Mouse (Mus musculus): ENCODE data around the gene Il17ra. TPM values are rescaled to one million over a fixed set of nuclear protein-coding genes. Genes with fewer than 3 reads are reported as not detected.

The Il17ra gene
- polyA plus RNA-seq, 1 experiment, result 198 TPM

- Histone ChIP-seq H3K36me3 (ENCODE audit: control insufficient read depth, insufficient read depth, low read length) (no peaks in the 10 kb centered on the region), H3K4me3 (ENCODE audit: control insufficient read depth, insufficient read depth, low read length) (peak overlapping the region; percentile 40), H3K4me1 (replicated peaks; ENCODE audit: control insufficient read depth, insufficient read depth, low read length) (peaks cover 41% of the 10 kb centered on the region), H3K27me3 (ENCODE audit: control insufficient read depth, insufficient read depth, low read length) (peaks cover 28% of the 10 kb centered on the region), H3K27ac (ENCODE audit: control insufficient read depth, insufficient read depth, low read length) (no peak overlapping the region)
- 2% methylated on average over 93 of the region's 95 CpGs for WGBS
- DNase-seq, result no peak
- TF ChIP-seq CTCF (IDR thresholded peaks at IDR 0.05; ENCODE audit: borderline replicate concordance, control insufficient read depth, extremely low read depth, insufficient read depth, low read length, poor library complexity), result no peak
- no peak for TF ChIP-seq POLR2A (IDR thresholded peaks at IDR 0.05; ENCODE audit: control insufficient read depth, extremely low read depth, insufficient read depth, low read length, poor library complexity)
These were observed 29.7 kb downstream of the Il17ra start for GRCm38 (mm10) chr6:120492499-120493373.

GRCm38 (mm10) chr6:120493374-120494181 is 30.5 kb downstream of the Il17ra start, which contains the start of gene Tmem121b:
Tmem121b (minus strand) TSS chr6:120493807.
- TF ChIP-seq CTCF (IDR thresholded peaks at IDR 0.05; ENCODE audit: borderline replicate concordance, control insufficient read depth, extremely low read depth, insufficient read depth, low read length, poor library complexity), result 0 out of 2 replicates have a peak, but pooled peaks have one; percentile 34
- TF ChIP-seq POLR2A (IDR thresholded peaks at IDR 0.05; ENCODE audit: control insufficient read depth, extremely low read depth, insufficient read depth, low read length, poor library complexity), result no peak
- DNase-seq, result no peak
- 3% methylated on average over 72 of the region's 84 CpGs for WGBS
- Histone ChIP-seq H3K27me3 (ENCODE audit: control insufficient read depth, insufficient read depth, low read length) (peaks cover 28% of the 10 kb centered on the region), H3K36me3 (ENCODE audit: control insufficient read depth, insufficient read depth, low read length) (no peaks in the 10 kb centered on the region), H3K4me3 (ENCODE audit: control insufficient read depth, insufficient read depth, low read length) (peak within 1 kb of the TSS; percentile 40), H3K27ac (ENCODE audit: control insufficient read depth, insufficient read depth, low read length) (no peak within 1 kb of the TSS), H3K4me1 (replicated peaks; ENCODE audit: control insufficient read depth, insufficient read depth, low read length) (peaks cover 38% of the 10 kb centered on the region)

GRCm38 (mm10) chr6:120496544-120496943 is 33.5 kb downstream of the Il17ra start:
- no peak overlapping the region for H3K27ac ChIP-seq (ENCODE audit: control insufficient read depth, insufficient read depth, low read length)
- no peak for DNase-seq
- peaks cover 25% of the 10 kb centered on the region for H3K4me1 ChIP-seq (replicated peaks; ENCODE audit: control insufficient read depth, insufficient read depth, low read length)
- no peak overlapping the region for H3K4me3 ChIP-seq (ENCODE audit: control insufficient read depth, insufficient read depth, low read length)
- H3K27me3 ChIP-seq (ENCODE audit: control insufficient read depth, insufficient read depth, low read length), result peaks cover 28% of the 10 kb centered on the region
- no peak for TF ChIP-seq CTCF (IDR thresholded peaks at IDR 0.05; ENCODE audit: borderline replicate concordance, control insufficient read depth, extremely low read depth, insufficient read depth, low read length, poor library complexity)
- TF ChIP-seq POLR2A (IDR thresholded peaks at IDR 0.05; ENCODE audit: control insufficient read depth, extremely low read depth, insufficient read depth, low read length, poor library complexity), result no peak
- H3K36me3 ChIP-seq (ENCODE audit: control insufficient read depth, insufficient read depth, low read length), result no peaks in the 10 kb centered on the region
- WGBS, result 89% methylated on average over 3 of the region's 3 CpGs

GRCm38 (mm10) chr6:120504051-120504450 is 41.0 kb downstream of the Il17ra start:
- 67% methylated on average over 3 of the region's 3 CpGs for WGBS
- Histone ChIP-seq H3K4me1 (replicated peaks; ENCODE audit: control insufficient read depth, insufficient read depth, low read length) (no peaks in the 10 kb centered on the region), H3K36me3 (ENCODE audit: control insufficient read depth, insufficient read depth, low read length) (peaks cover 7% of the 10 kb centered on the region), H3K27ac (ENCODE audit: control insufficient read depth, insufficient read depth, low read length) (no peak overlapping the region), H3K27me3 (ENCODE audit: control insufficient read depth, insufficient read depth, low read length) (no peaks in the 10 kb centered on the region), H3K4me3 (ENCODE audit: control insufficient read depth, insufficient read depth, low read length) (no peak overlapping the region)
- TF ChIP-seq POLR2A (IDR thresholded peaks at IDR 0.05; ENCODE audit: control insufficient read depth, extremely low read depth, insufficient read depth, low read length, poor library complexity), result no peak
- TF ChIP-seq CTCF (IDR thresholded peaks at IDR 0.05; ENCODE audit: borderline replicate concordance, control insufficient read depth, extremely low read depth, insufficient read depth, low read length, poor library complexity), result no peak
- no peak for DNase-seq

DNA sequence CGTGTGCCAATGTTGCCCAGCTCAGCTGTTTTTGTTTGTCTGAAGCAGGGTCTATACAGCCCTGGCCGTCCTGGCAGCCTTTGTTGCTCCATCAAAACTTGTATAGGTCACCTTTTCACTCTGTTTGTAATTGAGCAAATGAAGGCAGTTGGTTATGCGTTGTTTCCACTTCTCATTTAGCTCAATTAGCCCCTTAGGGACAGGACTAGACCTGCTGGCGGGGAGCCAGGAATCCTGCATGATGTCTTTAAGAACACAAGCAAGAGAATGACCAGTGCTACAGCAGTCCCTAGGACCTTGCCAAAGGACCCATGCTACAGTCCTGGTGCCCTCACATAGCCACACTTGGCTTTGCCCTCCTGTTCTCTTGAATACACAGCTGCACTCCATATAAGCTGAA is 42.5 kb downstream of the Il17ra start:
- Histone ChIP-seq H3K27ac (ENCODE audit: control insufficient read depth, insufficient read depth, low read length) (no peak overlapping the region), H3K27me3 (ENCODE audit: control insufficient read depth, insufficient read depth, low read length) (no peaks in the 10 kb centered on the region), H3K36me3 (ENCODE audit: control insufficient read depth, insufficient read depth, low read length) (peaks cover 18% of the 10 kb centered on the region), H3K4me1 (replicated peaks; ENCODE audit: control insufficient read depth, insufficient read depth, low read length) (no peaks in the 10 kb centered on the region), H3K4me3 (ENCODE audit: control insufficient read depth, insufficient read depth, low read length) (no peak overlapping the region)
- DNase-seq, result no peak
- 95% methylated on average over 4 of the region's 4 CpGs for WGBS
- TF ChIP-seq POLR2A (IDR thresholded peaks at IDR 0.05; ENCODE audit: control insufficient read depth, extremely low read depth, insufficient read depth, low read length, poor library complexity) (no peak), CTCF (IDR thresholded peaks at IDR 0.05; ENCODE audit: borderline replicate concordance, control insufficient read depth, extremely low read depth, insufficient read depth, low read length, poor library complexity) (no peak)

DNA sequence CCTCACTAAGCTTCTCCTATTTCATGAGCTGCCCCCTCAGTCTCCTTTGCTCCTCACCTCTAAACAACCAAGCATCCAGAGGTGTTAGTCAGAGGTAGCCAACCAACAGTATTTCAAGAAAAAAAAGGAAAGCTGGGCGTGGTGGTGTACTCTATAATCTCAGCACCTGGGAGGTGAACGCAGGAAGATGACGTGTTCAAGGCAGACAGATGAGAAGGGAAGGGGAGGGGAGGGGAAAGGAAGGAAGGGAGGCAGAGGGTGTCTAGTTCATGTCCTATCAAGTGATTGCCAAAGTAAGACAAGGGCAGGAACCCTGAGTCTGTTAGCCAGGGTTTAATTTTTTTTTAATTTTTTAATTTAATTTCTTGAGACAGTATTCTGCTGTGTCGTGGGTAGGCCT is 45.6 kb downstream of the Il17ra start:
- H3K4me3 ChIP-seq (ENCODE audit: control insufficient read depth, insufficient read depth, low read length), result no peak overlapping the region
- DNase-seq, result no peak
- H3K36me3 ChIP-seq (ENCODE audit: control insufficient read depth, insufficient read depth, low read length), result peaks cover 34% of the 10 kb centered on the region
- H3K27me3 ChIP-seq (ENCODE audit: control insufficient read depth, insufficient read depth, low read length), result no peaks in the 10 kb centered on the region
- no peak for TF ChIP-seq CTCF (IDR thresholded peaks at IDR 0.05; ENCODE audit: borderline replicate concordance, control insufficient read depth, extremely low read depth, insufficient read depth, low read length, poor library complexity)
- no peak for TF ChIP-seq POLR2A (IDR thresholded peaks at IDR 0.05; ENCODE audit: control insufficient read depth, extremely low read depth, insufficient read depth, low read length, poor library complexity)
- 77% methylated on average over 4 of the region's 4 CpGs for WGBS
- H3K27ac ChIP-seq (ENCODE audit: control insufficient read depth, insufficient read depth, low read length), result no peak overlapping the region
- H3K4me1 ChIP-seq (replicated peaks; ENCODE audit: control insufficient read depth, insufficient read depth, low read length), result no peaks in the 10 kb centered on the region

All from thymus, adult 2 months (tissue).